Mouse (Mus musculus) R1 (cell line): Measurements from ENCODE around the gene Atxn1.

Source experiments
- DNase-seq: peaks from one replicate; pipeline ENCODE4 v3.0.0-alpha.2; 2018; ENCODE audit warnings: low read depth, low spot score

Gene Atxn1

DNA sequence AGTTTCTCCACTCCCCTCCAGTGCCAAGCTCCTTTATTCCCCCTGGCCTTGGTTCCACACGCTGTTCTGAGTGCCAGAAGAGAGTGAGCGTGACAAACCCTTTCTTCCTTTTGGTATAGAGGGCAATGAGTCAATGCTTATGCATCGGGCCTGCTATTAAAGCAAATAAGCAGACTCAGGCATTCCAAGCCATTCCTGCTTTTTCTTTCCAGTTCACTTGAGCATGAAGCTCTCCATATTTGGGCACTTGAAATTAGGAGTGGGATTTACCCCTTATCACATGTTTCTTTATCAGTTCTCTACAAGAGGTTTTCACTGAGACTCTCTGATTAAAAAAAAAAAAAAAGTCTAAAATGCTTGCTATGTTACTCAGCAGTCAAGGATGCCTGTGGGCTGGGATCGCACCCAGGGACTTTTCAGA, 279.9 kb downstream of the Atxn1 start:
- no peak for DNase-seq

DNA sequence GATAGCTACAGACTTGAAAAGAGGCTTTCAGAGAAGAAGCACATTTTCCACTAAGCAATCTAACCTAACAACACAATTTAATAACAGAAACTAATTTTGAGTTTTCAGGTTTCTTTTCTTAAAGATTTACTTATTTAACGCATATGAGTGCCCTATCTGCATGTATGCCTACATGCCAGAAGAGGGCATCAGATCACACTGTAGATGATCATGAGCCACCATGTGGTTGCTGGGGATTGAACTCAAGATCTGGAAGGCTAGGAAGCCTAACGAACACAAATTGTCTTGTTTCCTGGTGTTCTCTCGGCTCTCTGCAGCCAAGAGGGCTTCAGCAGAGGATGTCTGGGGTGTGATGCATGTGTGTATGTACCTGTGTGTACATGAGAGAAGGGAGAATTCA, 280.8 kb downstream of the Atxn1 start:
- no peak for DNase-seq

DNA sequence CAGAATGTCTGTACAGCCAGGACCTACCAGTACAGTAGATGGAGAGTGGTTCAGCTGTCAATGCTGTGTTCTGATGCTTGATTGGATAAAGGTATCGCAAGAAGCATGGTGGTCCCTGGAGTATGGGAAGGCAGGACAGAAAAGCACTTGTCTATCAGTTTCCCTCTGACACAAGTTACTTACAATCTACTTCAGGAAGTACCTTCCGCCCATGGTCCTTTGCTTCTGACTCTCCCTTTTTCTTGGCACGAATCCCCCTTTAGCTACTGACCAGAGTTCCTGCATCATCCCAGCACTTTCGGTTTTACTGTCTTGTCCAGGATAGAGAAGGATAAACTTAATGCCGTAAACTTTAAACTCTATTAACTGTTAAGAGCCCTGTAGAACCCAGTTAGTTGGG, 283.6 kb downstream of the Atxn1 start:
- DNase-seq = no peak

DNA sequence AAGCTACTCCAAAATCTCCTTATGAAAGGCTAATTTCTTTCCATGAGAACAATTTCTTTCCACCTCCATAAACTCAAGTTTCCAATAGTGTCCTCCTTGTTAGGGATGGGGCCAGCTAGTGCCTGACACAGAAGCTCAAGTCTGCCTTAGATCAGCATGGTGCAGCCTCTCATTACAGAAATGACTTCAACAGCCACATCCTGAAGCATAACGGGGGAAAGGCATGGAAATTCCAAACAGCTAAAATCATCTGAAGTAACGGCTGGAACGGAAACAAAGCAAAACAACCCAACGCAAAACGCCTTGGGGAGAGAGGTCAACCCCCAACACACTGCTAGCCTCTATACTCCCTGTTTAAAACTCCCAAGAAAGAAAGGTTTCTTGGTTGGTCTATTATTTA, 284.2 kb downstream of the Atxn1 start:
- DNase-seq = no peak

DNA sequence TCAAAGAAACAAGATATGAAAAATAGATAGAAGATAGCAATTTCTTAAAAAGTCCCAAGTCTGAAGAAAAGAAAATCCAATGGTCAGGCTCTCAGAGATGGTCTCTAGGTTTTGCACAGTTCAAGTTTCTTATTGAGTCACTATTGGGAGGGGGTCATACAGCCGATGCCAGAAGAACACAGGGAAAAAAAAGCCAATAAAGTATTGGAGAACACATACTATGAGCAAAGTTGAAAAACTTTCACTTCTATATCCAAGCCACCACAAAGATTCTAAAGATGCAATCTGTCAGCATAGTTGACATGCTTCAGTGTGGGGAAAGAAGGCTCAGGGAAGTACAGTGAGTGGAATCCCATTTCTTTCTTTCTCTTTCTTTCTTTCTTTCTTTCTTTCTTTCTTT, 285.7 kb downstream of the Atxn1 start:
- no peak for DNase-seq

DNA sequence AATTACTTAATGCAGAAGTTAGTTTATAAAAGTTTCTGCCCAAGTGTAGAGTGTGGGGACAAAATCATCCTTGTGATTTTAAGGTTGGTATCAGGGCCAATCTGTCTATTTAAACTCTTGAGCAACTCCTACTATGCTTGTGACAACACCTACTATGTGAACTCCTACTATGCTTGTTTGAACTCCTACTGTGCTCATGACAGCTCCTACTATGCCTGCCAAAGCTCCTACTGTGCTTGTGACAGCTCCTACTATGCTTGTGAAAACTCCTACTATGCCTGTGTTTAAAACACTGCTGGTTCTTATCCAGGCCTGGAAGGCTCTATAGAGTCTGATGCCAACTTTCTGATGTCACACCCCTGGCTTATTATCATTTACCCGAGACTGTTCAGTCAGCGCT, 292.2 kb downstream of the Atxn1 start:
- DNase-seq = no peak

DNA sequence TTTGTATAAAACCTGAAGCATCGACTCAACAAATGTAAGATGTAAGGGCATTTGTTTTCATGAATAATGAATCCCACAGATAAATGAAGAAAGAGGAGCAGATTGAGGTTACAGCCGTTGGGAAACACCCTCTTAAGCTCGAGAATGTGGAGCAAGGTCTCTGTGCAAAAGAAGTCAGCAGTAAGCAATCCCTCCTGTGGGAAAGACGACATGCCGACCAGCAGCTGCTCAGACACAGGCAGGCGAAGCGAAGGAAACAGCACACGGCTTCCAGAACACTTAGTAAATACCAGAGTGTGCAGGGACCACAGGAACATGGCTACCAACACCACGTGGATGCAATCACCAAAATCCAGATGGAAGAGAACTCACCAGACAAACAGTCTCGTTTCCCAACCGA, 294.8 kb downstream of the Atxn1 start:
- DNase-seq = no peak

DNA sequence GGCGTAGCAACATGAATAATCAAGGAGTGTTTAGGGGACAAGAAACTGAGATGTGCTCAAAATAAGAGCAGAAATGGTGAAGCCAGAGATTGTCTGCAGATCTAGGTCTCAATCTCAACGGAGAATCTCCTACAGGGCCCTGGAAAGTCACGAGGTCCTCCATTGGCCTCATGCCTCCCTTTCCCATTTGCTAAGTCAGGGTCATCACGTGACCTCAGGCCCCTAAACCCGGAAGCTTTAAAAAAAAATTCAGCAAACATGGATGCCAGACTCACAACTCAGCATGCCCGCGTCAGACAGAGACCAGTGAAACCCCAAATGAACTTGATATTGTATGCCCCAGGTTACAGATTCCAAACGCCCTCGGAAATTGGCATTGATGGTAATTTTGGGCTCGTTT, 302.0 kb downstream of the Atxn1 start:
- DNase-seq = no peak

DNA sequence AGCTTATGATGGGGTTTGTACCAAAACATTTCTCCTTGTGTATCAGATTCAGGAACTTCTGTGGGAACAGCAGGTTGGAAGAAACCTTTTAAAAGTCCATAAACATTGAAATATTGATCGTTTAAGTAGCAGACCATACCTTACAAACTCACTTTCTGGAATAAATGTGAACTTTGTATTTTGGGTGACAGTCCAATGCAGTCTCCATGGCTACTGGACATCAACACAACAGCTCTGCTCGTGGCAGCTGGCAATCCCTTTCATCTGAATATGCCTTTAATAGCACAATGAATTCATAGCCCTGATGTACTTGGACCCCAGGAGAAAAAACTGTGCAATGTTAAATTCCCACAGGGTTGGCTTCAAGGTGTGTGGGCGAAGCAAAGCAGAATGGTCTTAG, 302.6 kb downstream of the Atxn1 start:
- DNase-seq = no peak

DNA sequence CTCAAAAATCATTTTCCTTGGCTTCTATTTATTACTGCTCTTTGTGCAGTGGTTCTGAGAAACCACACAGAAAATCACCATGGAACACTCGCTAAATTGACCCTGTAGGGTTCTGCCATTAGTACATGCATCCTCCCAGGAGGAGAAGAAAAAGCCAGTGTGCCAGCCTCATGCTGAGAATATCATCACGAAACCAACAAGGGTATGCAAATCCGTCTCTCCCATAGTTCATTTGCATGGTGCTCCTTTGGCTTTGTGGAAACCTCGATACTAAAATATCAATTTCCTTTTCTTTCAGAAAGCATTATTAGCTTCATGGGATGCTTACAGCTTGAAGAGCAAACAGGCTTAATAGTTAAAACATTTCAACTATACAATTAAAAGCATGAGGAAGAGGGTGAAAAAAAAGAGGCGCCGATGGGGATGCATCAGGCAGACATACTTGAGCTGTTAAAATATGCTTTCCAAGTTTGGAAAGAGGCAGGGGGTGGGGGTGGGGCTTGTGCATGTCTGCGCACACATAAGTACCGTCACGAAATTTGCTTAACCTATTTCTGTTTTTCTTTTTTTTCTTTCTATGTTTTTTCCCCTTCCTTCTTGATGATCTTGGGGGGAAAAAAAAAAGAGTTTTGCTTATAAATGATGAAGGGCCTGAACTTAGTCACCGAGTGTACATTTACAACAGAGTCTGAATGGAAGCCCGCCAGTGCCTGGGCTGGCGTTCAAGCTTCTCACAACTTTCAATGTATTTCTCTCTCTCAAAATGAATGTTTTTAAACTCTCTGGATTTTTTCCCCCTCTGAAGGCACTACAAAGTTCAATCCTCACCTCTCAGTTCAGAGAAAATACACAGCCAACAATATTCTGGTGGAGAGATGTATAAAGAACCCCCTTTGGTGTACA, 303.3 kb downstream of the Atxn1 start:
- DNase-seq = no peak

DNA sequence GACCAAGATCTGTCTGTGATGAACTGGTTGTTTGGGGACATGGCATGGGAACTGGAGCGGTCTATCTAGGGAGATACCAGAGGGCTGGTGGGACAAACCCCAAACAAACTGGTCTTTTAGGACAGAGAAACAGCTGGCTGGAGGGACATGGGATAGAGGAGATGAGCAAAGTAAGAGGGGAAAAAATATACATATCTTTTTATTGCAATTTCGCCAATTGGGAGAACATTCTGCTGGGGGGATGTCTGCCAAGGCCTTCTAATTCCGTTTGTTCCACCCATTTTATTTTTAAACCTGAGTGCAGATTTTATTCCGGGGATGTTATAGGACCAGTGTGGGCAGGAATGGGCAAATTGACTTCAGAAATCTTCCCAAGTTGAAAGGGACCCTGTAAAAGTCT, 305.0 kb downstream of the Atxn1 start:
- no peak for DNase-seq

DNA sequence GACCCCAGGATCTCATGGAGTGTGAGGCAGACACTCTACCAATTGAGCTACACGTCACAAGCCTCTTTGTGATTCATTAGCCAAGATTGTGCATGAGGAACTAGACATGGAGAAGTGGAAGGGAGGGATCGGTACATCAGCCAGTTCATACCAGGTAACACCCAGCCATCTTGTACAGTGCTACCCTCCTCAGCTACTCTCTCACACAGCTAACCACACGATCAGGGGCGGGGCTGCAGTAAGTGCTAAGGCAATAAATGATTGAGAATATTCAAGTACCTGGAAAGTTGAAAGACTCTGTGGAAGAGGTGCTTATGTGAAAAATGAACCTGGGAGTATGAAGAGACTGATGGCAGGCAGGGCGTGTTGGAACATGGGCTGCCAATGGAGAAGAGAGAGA, 306.5 kb downstream of the Atxn1 start:
- DNase-seq = no peak

DNA sequence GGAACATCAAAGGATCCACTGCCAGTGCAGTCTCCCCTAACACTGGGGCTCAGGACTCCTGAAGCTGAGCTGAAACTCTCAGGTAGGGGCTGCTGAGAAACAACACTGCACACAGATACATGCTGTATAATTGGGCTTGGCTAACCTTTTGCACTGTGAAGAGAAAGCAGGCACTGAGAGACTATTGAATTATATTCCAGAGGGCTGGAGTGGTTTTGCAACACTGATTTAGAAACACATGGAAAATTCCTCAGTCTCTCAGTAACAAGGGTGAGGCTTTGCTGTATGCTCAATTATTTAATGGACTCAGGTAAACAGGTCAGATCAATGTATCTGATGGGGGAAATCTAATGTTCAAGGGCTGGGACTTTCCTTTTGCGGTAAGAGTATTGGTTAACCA, 307.6 kb downstream of the Atxn1 start:
- no peak for DNase-seq

DNA sequence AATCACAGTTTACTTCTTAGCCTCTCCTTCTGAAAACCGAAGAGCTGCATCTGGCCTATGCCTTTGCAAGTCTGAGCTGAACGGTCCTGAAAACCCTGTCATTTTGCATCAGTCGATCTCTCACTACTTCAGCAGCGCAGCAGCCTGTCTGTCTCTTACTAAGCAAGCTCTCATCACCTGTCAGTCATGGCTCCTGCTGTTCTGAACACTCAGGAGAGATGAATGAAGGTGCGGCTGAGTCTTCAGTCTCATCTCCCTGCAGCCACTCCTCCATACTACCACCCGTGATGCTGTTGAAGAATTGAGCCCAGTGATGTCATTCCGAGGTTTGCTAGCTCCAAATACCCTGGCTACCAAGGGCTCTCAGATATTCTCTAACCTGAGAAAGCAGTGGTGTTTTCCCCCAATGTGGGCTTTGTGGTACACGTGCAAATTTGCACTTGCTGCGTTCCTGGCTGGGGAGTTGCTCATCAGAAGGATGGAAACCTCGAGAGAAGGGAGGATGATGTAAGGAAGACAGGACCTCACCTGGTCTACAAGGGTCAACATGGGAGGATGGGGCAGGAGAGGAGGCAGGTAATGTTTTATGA, 313.1 kb downstream of the Atxn1 start:
- DNase-seq = no peak

DNA sequence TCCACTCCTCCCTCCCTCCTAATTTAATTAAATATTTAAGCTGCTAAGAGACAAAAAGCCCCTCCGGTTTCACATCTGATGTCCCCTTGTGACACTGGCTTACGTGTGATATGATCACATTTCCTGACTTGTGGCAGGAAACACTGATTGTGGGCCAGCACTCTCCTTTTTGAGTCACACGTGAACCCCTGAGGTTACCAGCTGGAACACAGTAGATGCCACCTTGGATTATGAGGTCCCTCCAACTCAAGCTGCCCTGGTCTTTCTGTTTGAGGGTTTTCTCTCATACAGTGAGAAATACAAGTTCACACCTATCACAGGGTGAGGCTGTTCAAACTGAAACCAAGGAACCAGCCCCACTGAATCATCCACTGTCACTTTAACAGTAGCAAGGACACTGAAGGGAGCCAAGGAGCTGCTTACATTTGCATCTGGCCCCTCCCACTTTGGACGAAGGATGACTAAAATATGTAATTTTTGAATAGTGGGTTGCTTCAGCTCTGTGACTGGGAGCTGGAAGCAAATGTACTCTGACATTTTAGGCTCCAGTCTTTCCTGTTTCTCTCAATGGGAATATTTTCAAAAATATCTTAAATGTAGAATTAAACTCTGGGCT, 315.5 kb downstream of the Atxn1 start:
- DNase-seq = no peak

DNA sequence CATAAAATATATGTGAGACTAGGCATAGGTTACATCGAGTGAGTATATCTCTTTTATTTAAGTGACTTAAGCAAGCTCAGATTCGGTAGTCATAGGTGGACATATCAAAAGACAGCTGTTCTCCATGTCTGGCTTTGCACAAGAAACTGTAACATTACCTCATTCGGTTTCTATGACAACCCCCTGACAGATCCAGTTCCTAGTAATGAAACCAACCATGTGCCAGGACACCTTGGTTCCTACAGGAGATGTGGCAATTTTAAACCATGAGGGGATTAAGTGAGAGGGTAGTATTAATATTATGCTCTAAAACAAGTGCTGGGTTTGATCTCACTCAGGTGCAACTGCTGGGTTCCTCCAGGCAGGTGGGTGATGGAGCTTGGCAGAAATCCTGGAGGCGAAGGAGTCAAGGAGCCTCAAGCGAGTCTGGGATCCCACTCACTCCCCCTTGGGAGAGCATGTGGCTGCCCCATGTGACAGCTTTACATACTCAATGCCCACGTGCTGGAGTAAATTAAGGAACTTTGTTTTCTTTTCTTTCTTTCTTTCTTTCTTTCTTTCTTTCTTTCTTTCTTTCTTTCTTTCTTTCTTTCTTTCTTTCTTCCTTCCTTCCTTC, 320.9 kb downstream of the Atxn1 start:
- DNase-seq = no peak

DNA sequence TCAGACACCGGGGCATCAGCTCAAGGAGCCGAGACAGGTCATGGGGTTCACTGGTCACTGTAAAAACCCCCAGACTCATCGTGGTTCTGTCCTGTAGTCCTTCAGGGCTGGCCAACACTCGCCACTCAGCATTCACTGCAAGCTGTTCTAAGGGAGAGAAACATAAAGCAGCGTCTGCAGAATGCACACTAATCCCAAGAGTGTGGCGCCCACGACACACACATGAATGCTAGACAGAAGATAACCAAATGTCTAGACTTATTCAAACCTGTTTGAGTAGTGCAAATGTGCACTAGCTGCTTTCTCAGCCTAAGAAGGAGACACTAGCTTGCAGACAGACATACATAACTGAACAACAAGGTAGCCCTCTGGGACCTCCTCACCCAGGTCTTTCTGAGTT, 321.9 kb downstream of the Atxn1 start:
- no peak for DNase-seq

DNA sequence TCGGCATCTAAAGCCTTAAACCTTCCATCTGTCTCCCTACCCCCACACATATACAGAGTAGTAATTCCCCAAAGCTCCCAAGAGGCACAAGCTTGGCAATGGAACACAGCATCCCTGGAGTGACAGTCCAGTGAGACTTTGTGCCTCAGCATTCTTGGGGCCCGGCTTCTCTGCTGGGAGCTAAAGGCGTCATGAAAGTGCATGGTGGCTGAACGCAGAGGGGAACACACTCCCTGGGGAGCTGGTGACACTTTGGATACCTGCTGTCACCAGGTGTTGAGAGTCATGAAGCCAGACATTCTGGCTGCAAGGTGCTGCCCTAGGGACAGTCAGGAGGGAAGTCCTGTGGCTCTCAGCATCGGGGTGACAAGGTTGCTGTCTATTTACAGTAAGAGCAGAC, 324.4 kb downstream of the Atxn1 start:
- DNase-seq = no peak

DNA sequence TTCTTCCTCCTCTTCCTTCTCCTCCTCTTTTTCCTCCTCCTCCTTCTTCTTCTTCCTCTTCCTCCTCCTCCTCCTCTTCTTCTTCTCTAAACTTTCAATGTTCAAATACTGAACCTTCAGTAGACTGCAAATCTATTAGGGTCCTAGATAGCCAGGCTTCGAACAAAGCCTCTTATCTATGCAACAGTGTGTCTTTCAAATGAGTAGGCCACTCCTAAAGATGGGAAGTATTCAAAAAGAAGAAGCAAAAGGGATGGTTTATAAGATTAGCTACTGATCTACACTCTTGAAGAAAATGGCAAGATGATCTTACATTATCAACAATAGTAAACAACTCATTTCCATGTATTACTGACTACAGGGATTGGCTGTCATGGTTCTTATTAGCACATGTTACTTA, 326.5 kb downstream of the Atxn1 start:
- DNase-seq = no peak

DNA sequence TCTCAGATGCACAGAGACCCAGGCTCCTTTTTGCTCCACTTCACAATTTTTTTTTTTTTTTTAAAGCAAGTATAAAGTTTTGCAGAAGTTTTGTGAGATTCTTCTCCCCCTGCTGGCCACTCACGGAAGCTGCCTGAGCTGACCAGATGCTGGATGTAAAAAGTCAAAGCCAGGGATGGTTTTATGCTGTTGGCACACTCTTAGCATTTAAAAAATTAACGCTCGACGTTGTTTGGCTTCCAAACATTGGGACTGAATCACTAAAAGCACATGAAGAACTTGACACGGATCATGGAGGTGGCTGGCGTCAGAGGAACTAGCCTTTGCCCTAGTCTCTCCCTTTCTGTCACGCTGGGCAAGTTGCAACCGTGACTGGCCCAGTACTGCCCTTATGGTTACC, 327.5 kb downstream of the Atxn1 start:
- DNase-seq = no peak

DNA sequence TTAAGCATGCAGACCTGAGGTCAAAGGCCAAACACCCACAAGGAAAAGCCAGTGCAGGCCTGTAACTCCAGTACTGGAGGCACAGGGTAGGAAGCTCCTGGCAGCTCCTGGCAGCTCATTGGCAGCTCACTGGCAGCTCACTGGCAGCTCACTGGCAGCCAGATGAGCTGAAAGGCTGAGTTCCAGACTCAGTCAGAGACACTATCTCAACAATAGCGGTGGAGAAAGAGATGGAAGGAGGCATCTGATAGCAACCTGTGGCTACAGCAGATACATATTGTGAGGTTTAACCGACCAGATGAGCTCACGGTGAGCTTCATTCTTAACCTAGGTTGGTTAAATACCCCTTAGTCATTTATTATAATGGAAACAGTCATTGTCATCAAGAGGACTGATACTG, 328.4 kb downstream of the Atxn1 start:
- no peak for DNase-seq

DNA sequence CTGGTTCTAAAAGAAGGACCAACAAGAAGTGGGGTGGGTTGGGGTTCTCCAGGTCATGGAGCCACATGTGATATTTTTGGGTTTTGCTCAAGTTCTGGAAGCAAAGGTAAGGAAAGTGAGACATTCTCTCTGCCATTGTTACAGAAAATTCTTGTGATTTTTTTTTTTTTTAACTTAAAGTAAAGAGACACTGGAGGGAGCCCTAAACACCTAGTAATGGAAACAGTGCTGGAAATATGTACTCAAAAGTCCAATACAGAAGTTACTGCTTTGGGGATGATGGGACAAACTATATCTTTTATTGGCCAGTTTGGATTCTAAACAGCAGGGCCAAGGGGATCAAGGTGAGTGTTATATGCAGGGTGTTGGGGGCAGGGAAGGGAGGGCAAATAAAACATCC, 330.9 kb downstream of the Atxn1 start:
- DNase-seq = no peak

DNA sequence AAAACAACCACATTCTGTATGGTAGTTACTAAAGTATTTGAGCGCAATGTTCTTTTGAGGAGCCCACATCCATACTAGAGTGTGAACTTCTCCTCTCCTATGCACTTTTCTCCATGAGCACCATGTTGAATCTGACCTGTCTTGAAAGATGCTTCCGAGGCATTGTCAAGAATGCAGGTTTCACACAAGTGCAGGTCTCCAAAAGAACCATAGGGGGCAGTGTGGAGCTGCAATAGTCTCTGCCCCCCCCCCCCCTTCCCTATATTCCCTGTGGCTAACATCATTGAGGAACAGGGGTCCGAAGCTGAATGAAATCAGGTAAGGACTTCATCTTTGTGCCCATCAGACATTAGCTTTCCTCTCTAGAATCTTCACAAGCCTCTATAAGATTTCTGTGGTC, 332.7 kb downstream of the Atxn1 start:
- DNase-seq = no peak
